Mouse (Mus musculus) CD4-positive, CD25-positive, alpha-beta regulatory T cell, adult 2 months (primary cell): Measurements from ENCODE around the gene Lmtk3.
A peak's percentile ranks its signal among the peaks of the same experiment; 100 is the strongest.

ENCODE experiments used
- DNase-seq: peaks from one replicate; pipeline ENCODE4 v3.0.0-alpha.2; 2012; ENCODE audit warnings: low read depth, low spot score

Gene Lmtk3

GRCm38 (mm10) chr7:45809276-45810075, 25.9 kb downstream of the Lmtk3 start:
- no peak for DNase-seq

DNA sequence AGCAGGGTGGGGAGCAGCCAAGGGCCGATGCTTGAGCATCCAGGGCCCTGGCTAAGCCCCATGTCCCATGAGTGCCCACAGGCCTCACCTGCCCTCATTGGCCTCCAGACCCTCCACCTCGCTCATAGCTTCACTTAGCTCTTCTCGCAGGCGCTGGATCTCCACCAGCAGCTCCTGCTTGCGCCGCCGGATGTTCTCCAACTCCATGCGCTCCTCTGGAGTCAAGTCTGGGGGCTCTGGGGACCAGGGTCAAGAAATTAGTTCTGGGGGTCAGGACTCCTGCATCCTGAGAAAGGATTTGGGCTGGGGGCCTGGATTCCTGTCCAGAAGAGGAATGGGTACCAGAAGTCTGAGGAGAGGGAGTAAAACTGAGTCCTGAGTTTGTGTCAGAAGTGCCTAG, 29.4 kb downstream of the Lmtk3 start:
- DNase-seq: no peak

- peak; percentile 99 for DNase-seq
These were observed 30.5 kb downstream of the Lmtk3 start, which contains the start of gene Cyth2 for GRCm38 (mm10) chr7:45813787-45814779. Gene Cyth2, minus strand, starts transcription at chr7:45814581.

DNA sequence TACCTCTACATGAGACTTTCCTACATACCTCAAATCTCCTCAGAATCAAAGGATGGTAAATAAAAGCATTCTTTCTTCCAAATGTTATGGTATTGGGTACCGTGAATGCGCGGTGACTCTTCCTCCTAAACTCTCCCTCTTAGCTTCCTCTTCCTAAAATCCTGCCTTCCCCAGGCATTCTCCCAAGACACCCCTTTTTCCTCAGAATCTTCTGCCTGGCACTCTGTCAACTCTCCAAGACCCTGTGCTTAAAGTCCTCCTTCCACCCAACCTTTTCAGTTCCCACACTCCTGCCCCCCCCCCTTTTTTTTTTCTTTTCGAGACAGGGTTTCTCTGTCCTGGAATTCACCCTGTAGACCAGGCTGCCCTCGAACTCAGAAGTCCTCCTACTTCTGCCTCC, 31.3 kb downstream of the Lmtk3 start:
- DNase-seq: no peak

DNA sequence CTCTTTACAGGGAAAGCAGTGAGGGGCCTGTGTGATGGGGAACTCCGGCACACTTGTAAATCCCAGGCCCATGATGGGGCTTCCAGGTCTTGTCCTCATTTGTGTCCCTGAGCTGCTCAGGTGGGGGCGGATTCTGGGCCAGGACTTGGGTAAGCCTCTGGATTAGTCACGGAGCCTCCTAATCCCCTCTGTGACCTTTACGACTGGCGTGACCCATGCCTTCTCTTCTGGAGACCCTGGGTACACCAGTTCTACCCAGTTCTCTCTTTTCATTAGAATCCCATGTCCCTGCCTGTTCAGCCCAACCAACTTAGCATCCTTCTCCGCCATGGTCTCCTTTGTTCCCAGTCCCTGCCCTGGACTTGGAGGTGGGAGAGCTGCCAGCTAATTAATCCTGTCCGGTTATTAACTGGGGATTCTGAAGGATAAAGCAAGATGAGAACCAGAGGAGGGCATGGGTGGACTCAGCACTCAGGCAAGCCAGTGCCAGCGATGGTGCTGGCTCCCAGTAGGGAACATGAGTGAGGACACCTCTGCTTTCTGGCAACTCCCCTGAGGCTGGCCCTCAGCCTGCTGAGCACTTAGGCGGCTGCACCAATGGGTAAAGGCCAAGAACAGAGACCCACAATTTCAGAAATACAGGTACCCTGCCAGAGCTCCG, 31.9 kb downstream of the Lmtk3 start:
- DNase-seq: no peak

DNA sequence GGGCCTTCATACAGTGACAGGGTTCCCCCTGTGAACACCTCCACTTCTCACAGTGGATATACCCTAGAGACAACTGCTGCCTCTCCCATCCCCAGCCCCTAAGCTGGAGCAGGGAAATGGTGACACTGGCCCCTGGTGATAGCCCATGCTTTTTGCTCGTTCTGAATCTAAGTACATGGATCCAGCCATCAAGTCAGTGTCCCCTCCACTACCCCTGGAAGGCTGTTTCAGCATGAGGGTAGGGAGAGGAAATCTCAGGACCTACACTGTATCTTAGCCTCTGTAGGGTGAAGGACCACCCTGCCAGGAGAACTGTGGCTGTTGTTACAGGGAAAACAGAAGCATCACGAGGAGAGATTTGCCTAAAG, 32.4 kb downstream of the Lmtk3 start:
- DNase-seq: no peak

- DNase-seq: no peak
These were observed 36.3 kb downstream of the Lmtk3 start for GRCm38 (mm10) chr7:45819843-45820242.

DNA sequence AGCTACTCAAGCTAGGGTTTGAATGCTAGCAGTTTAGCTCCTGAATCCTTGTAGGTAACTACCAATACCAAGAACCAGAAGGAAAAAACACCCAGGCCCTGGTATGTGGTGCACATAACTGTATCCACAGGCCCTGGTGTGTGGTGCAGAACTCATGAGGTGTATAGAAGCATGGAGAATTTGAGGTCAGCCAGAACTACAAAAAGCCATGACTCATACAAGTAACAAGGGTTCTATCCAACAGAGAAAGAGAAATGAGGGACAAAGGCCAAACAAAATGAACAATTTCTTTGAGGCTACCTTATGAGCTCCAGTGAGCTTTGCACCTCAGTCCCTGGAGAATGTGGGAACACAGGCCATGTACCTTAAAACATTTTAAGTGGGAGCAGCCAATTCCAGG, 37.4 kb downstream of the Lmtk3 start:
- DNase-seq: no peak

GRCm38 (mm10) chr7:45824598-45824997, 41.1 kb downstream of the Lmtk3 start, which contains the start of gene Kcnj14:
Gene Kcnj14, minus strand, starts transcription at chr7:45824782.
- no peak for DNase-seq

DNA sequence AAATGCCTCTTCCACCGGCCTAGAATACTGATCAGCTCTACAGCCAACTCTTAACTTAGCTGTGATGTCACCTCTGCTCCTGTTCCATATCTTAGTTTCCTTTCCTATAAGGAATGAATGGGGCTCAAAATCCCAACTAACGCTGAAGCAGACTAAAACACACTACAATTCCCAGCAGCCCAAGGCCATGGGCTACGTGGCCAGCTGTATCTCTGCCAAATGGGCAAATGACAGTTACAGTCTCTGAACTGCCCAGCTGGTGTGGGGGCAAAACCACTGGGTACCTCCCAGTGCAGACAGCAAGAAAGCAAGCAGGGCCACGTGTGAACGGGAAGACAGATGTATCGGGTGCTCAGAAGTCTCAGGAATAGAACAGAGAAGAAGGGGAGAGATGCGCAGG, 43.1 kb downstream of the Lmtk3 start:
- no peak for DNase-seq

- peak; percentile 95 for DNase-seq
These were observed 47.0 kb downstream of the Lmtk3 start, which contains the start of gene Grwd1 for GRCm38 (mm10) chr7:45830427-45831127. Gene Grwd1, minus strand, starts transcription at chr7:45830944.

DNA sequence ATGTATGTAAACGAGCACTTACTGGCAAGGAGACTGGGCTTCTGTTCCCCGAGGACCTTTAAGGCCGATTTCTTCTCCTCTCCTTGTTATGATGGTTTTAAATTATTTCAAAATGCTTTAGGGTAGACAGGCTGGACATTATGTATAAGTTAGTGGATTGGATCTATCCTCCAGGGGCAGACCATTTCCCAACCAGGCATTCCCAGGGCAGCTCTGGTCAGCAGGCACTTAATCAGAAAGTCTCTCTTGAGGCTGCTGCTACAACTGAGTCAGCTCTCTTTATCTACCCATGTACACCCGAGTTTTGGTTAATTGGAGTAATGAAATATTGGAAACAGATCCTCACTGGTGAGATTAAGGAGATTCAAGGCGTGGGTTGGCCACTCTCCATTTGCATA, 47.6 kb downstream of the Lmtk3 start:
- DNase-seq: no peak

DNA sequence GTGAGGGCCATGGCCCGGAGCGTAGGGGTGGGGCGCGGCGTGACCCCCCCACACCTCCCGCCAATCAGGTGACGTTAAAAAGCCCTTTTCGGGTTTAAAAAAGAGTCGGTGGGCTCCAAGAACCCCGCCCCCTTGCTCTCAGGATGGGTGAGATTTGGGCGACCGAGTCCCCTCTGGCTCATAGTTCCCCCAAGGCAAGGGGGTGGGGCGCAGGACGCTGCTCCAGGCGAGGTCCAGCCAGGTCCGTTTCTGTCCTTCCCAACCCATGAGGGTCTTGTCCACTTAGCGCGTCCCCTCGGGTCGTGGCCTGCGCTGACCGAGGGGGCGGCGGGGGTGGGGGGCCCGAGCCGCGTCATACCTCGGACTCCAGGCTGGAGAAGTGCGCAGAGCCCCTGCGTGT, 48.9 kb downstream of the Lmtk3 start:
- no peak for DNase-seq

- peak; percentile 34 for DNase-seq
These were observed 49.7 kb downstream of the Lmtk3 start for GRCm38 (mm10) chr7:45833148-45833790.

DNA sequence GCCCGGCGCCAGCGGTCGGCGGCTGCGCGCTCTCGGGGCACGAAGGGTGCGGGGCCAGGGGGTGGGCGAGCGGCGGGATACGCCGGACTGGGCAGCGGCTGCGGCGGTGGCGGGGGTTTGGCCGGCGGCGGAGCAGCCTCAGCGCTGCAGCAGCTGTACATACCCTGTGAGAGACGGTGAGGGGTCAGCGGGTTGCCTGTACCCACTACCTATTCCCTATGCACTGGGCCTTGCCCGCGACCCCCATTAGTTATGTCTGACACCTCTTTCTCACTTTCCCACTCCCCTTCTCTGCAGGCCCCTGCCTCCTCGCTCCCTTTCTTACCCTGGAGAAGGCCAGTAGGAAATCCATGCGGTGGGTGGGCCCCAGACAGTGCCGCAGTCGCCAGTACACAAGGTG, 50.4 kb downstream of the Lmtk3 start:
- DNase-seq: no peak

DNA sequence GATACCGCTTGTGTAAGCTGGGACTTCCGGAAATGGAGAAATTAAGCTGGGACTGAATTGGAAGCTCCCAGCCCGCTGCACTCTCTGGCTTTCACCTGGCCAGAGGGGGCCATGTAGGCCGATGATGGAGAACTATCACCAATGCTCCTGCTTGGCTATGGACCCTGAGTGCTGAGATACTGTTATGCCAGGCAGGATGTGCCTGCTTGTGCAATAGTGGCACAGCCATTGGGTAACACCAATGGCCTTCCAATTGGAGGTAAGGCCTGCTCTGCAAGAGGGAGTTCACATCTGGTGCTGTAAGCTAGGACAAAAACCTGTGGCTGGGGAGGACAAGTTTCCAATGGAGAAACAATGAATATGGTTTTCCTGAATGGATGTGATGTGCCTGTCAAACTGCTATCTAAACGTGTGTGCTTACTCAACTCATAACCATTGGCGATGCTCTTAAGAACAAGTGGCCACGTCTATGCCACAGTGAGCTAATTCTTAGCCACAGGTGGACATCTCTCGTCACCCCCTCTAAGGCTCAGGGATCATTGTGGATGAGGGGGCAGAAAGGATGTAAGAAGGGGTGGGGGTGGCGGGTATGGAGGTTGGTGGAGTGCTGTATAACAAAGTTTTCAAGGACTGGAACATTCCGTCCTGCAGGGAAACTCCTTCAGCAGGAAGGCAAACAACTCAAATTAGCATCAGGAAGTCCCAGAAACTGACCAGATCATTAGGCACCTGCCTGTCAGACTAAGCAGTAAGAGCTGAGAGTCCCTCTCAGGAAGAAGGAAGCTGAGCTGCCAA, 59.6 kb downstream of the Lmtk3 start:
- no peak for DNase-seq

DNA sequence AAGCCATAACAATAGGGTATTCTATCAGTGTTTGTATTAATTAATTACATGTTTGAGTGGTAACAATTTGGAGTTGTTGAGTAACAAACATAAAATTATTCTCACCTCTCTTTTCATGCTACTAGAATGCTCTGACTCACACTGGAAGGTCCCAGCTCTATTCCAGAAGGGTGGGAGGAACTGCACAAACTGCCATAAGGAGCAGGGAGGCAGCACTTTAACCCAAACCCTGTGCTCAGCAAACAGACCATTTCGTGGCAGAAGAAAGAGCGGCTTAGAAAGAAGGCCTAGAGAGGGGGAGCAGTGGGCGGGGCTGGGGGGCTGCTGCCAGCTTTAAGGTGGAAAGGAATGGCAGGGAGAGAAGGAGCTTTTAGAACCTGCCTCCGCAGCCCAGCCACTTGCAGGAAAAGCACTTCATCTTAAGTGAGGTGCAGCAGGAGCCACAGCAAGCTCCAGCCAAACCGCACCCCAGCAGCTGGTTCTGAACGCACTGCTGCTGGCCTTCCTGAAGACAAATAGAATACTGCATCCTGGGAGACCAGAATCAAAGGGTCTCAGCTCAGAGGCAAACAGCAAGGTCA, 65.0 kb downstream of the Lmtk3 start:
- DNase-seq: no peak

DNA sequence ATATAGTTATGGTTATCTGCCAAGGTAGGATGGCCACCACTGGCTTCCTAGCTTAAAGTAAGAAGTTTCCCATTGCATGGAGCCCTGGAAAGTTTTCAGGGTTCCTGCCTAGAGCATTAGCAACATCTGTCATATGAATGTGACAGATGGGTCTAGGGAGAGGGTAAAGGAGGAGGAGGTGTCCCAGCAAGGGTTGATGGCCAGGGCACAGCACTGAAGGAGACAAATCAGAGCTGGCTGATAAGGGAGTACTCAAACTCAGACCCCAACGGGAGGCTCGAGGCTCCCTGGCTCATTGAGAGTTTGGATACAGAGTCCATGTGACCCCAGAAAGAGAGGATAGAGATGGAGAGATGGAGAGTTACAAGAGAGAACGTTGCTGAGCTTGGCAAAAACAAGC, 67.1 kb downstream of the Lmtk3 start:
- DNase-seq: no peak

GRCm38 (mm10) chr7:45853089-45853488, 69.6 kb downstream of the Lmtk3 start:
- DNase-seq: no peak
